Mouse (Mus musculus): ENCODE measurements around the gene Rdm1.

Gene Rdm1

DNA sequence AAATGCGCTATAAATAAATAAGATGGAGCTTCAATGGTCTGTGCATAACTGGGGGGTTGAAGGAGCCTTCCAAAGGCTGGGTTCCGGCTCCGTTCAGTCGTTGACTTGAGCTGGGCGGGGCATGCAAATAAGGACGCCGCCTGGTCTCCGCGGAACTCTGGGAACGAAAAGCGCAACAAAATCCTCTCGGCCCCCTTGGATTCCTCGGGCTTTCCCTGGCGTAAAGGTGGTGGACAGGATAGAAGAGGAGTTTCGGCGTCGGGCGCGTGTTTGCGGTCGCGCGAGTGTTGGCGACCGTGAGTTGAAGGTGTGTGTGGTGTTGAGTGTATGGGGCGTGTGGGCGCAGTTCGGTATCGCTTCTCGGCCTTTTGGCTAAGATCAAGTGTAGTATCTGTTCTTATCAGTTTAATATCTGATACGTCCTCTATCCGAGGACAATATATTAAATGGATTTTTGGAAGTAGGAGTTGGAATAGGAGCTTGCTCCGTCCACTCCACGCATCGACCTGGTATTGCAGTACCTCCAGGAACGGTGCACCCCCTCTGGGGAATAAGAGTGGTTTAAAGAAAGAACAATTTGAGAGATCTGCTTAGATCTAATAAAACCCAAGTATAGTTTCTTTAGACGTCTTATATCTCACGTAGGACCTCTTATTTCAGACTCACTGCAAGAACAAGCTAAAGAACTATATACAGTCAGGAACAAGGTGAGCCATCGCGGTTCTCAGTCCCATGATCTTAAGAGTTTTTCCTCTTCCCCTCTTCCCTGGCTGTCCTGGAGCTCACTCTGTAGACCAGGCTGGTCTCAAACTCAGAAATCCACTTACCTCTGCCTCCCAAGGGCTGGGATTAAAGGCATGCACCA lies 31.1 kb downstream of the Rdm1 start:
- peak; percentile 87 for DNase-seq

- peak; percentile 75 for DNase-seq
Observed at GRCm38 (mm10) chr11:101658751-101659558, 32.0 kb downstream of the Rdm1 start.

DNA sequence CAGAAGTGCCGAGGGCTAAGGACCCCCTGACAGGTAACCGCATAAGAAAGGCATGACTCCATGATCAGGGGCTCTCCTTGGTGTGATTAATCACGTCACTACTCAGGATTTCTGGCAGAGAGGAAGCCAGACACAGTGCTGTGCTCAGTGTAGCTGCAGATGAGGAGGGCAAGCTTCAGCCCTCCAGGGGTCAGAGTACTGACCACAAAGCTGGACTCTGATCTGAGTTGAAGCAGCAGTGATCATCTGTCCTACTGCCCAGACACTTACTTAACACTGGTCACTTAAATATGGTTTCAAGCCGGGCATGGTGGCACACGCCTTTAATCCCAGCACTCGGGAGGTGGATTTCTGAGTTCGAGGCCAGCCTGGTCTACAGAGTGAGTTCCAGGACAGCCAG lies 34.2 kb downstream of the Rdm1 start:
- DNase-seq, result peak; percentile 18

DNA sequence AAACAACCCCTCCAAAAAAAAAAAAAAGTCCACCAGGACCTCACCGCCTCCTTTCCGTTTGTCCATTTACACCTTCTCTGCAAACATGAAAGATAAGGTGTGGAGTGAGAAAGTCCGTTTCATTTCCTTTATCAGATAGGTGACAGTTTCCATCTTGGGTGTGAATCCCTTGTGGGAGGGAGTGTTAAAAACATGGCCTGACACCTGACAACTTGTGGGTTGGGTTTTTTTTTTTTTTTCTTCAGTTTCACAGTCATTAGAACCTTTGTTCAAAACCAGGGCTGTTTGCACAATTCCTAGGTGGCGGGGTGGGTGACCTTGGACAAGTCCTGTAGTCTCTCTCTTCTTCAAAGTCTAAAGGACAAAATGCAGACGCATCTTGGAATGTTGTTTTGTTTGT lies 34.8 kb downstream of the Rdm1 start:
- DNase-seq, result no peak

- peak; percentile 14 for DNase-seq
Observed at GRCm38 (mm10) chr11:101663229-101664027, 36.4 kb downstream of the Rdm1 start.

DNA sequence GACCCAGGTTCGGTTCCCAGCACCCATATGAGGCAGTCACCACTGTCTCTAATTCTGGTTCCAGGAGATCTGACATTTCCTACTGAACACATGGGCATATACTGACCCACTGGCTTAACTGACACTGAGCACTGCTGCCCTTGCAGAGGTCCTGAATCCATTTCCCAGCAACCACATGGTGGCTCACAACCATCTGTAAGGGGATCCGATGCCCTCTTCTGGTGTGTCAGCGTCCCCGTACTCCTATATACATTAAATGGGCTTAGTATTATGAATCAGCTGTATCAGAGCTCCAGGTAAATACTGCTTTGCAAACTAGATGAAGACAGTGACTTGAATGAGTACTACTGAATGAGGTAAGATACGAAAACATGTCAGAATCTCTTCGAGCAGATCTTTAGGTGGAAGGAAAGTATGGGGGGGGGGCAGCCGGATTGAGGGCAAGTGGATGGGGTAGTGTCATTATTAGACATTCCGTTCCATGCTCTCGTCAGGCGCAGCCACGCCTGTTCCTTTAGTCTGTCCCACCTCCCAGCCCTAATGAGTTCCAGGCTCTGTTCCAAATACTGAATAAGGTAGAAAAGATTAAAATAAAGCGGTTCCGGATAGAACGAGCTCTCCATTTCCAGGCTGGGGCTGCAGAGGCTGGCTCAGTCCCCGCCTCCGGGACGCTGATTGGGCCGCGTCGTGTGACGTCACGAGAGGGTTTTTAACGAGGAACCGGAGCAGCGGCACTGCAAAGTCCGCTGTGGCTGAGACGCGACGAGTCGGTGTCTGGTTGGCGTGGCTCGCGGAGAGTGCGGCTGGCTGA lies 38.0 kb downstream of the Rdm1 start, which contains the start of gene Arl4d:
TSS of gene Arl4d (plus strand) at position 717 of the 811 bp plus-strand sequence.
- peak; percentile 95 for DNase-seq

- DNase-seq, result no peak
Observed at GRCm38 (mm10) chr11:101665636-101665992, 38.6 kb downstream of the Rdm1 start.

- no peak for DNase-seq
Observed at GRCm38 (mm10) chr11:101666626-101667345, 39.8 kb downstream of the Rdm1 start.

DNA sequence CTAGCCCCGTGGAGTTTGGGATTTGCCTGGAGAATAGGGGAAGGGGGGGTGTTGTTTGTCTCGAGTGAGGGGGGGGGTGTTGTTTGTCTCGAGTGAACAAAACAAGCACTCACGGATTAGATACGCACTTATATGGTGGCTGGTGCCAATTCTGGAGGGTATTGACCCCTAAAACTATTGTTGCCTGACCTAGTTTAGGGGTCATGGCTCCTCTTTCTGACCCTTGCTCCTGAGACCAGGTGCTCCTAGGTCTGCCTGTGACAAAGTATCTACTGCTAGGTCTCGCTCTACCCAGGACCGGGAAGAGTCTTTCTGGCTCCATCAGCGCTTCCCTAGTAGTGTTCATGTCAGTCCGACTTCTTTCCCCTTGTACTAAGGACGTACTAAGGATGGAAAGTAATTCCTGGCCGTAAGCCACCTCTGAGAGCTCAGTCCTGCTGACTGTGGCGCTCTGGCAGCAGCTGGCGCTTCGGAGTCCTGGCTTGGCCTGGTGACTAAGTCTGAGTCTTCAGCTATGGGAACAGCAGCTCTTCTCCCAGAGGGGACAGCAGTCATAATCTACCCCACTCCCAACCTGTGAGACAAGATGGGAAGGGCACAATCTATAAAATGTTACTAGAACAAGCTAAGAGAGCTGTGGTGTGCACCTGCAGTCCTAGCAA lies 41.0 kb downstream of the Rdm1 start:
- no peak for DNase-seq

- DNase-seq, result no peak
Observed at GRCm38 (mm10) chr11:101668546-101669261, 41.7 kb downstream of the Rdm1 start.

- DNase-seq, result no peak
Observed at GRCm38 (mm10) chr11:101670334-101670733, 43.3 kb downstream of the Rdm1 start.

GRCm38 (mm10) chr11:101671255-101671654 lies 44.3 kb downstream of the Rdm1 start:
- no peak for DNase-seq

- no peak for DNase-seq
Observed at GRCm38 (mm10) chr11:101673010-101673642, 46.1 kb downstream of the Rdm1 start.

- DNase-seq, result no peak
Observed at GRCm38 (mm10) chr11:101674106-101674505, 47.1 kb downstream of the Rdm1 start.

DNA sequence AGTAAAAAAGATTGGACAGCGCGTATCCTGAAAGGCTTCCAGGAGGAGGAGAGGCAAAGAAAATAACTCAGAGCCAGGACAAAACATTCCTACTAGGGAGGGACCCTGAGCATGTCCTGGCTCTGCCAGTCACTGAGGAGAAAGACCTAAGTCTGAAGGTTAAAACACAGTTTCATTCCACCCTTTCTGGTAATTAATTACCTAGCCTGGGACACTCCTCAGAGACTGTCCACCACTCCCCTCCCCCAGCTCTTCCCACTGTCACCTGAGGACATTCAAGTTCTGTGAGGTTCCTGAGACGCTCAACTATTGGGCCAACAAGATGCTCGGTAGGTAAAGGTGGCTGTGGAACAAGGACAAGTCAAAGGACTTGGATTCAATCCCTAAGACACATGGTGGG lies 48.4 kb downstream of the Rdm1 start:
- DNase-seq, result no peak

DNA sequence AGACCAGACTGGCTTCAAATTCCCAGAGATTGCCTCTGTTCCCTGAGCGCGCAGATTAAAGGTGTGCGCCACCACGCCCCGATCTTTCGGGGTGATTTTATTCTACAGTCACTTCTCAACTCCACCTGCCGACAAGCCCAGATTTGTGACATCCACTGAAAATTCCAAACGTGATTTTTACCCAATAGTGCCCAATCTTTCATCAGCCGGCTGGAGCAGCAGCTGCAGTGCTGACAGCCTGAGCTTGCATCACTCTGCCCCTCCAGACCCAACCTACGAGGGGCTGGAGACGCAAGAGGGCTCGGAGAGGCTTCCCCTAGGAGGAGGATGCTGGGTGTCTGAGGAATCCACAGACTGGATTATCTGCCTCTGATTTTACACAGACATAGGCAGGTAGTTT lies 50.7 kb downstream of the Rdm1 start:
- DNase-seq, result no peak

- no peak for DNase-seq
Observed at GRCm38 (mm10) chr11:101678770-101679169, 51.8 kb downstream of the Rdm1 start.

- DNase-seq, result no peak
Observed at GRCm38 (mm10) chr11:101679907-101680306, 52.9 kb downstream of the Rdm1 start.

GRCm38 (mm10) chr11:101680634-101681325 lies 53.8 kb downstream of the Rdm1 start:
- no peak for DNase-seq
